Mouse (Mus musculus): ENCODE data around the gene Ly6g6d.
A peak's percentile ranks its signal among the peaks of the same experiment; 100 is the strongest.
"Not testable (repeated sequence)": the region's sequence is repeated elsewhere in the genome, so short reads cannot be mapped to it uniquely, and the experiment has no call there.

The Ly6g6d gene

GRCm38 (mm10) chr17:35047688-35048087 lies 30.2 kb downstream of the Ly6g6d start:
- DNase-seq, result no peak

- DNase-seq, result peak; percentile 98
Observed at GRCm38 (mm10) chr17:35046681-35047455, 31.0 kb downstream of the Ly6g6d start, which contains the start of gene Msh5. Msh5 (minus strand) TSS chr17:35046745.

GRCm38 (mm10) chr17:35045807-35046680 lies 31.8 kb downstream of the Ly6g6d start:
- DNase-seq, result no peak

DNA sequence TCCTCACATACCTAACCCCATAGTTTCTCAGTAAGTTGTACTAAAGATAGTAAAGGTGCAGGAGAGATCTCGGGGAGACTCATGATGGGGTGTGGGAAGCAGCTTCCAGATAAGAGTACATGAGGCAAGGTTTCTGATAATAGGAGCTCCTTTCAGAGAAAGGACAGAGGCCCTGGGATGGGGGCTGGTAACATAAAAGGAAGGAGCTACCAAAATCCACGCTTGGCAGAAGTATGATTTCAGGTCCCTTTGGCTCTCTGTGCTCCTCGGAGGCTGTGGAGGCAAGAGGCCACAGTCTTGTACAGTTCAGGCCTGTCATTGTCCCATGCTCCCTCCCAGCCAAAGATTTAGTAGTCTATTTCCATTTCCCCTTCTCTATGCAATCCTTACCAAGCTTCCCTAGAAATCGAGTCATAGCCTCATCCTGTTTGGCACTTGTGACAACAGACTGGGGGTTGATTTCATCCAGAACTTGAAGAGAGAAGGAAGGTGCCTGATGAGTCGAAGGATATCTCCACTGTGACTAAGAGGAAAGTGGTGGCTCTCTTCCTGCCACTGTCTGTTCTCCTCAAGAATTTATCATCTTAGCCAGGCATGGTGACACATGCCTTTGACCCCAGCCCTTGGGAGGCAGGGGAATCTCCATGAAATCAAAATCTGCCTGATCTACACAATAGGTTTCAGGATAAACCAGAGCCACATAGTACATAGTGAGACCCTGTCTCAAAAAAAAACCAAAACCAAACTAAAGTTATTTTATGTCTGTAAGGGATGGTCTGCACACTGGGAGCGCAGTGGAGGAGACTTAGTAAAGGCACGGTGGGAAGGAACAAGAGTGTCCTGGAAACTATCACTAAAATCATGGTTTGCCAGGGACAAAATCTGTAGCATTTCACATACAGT lies 32.7 kb downstream of the Ly6g6d start:
- no peak for DNase-seq

GRCm38 (mm10) chr17:35043794-35044193 lies 34.1 kb downstream of the Ly6g6d start:
- no peak for DNase-seq

- no peak for DNase-seq
Observed at GRCm38 (mm10) chr17:35039121-35039873, 38.6 kb downstream of the Ly6g6d start.

DNA sequence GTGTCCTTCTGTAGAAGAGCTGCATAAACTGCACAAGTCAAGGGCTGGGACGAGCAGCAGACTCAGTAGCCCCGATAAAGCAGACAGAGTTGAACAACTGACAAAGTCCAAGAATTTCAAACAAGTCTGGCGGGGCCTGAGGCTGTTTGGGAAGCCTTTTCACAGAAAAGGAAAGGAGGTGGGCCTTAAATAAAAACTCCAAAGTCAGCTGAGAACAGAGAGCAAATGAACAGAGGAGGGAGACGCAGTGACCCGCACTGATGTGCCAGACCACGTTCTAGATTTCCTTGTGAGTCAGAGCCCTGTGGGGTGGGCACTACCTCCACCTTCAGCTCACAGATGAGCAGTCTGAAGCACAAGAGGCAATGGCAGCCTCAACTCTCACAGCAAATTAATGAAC lies 43.0 kb downstream of the Ly6g6d start:
- no peak for DNase-seq

DNA sequence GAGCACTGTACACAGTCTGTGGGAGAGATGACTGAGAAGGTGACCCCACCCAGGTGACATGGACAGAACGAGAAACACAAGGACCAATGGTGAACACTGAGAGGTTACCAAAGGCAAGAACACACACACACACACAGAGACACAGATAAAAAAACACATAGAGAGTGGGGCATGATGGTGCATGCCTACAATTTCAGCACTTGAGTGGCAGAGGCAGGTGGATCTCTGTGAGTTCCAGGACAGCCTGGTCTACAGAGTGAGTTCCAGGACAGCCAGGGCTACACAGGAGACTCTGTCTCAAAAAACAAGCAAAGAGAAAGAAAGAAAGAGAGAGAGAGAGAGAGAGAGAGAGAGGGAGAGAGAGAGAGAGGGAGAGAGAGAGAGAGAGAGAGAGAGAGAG lies 44.2 kb downstream of the Ly6g6d start:
- DNase-seq, result not testable (repeated sequence)

DNA sequence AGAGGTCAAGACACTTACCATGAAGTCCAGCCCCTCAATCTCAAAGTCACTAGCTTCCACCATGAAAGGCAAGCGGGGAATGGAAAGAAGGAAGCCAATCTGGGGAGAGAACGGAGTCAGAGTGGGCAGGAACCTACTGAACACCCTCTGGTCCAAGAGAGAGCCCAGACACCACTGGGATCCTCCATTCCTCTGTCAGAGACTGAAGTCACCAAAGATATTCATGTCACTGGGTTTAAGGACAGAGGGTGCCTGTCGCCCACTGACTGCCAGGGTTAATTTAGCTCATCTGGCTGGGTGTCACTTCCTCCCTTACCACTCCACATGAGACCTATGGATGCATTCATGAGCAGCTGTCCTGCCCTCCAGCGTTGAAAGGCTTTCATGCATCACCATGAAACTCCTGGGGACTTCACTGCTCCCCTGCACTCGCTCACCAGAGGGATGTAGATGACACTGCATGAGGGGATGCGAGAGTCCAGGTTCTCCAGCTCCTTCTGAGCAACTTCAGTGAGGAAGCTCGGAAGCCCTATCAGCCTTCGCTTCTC lies 45.5 kb downstream of the Ly6g6d start:
- no peak for DNase-seq

GRCm38 (mm10) chr17:35031880-35032279 lies 46.0 kb downstream of the Ly6g6d start:
- DNase-seq, result no peak

DNA sequence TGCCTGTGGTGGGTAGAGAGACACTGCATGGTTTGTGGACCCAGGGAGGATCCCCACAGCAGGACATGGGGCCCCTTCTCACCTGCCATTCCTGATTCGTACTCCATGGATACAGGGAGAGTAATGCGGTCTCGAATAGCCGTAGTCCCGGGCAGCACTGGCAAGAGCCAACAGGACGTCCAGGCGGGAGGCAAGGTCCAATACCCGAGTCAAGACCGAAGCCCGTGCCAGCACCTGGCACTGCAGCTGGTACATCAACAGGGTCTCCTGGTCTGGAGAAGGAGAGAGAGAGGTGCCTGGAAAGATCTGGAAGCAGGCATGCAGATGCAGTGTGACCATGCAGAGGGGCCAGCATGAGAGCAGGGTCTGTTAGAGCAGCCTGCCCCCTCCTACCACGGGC lies 46.6 kb downstream of the Ly6g6d start:
- no peak for DNase-seq

DNA sequence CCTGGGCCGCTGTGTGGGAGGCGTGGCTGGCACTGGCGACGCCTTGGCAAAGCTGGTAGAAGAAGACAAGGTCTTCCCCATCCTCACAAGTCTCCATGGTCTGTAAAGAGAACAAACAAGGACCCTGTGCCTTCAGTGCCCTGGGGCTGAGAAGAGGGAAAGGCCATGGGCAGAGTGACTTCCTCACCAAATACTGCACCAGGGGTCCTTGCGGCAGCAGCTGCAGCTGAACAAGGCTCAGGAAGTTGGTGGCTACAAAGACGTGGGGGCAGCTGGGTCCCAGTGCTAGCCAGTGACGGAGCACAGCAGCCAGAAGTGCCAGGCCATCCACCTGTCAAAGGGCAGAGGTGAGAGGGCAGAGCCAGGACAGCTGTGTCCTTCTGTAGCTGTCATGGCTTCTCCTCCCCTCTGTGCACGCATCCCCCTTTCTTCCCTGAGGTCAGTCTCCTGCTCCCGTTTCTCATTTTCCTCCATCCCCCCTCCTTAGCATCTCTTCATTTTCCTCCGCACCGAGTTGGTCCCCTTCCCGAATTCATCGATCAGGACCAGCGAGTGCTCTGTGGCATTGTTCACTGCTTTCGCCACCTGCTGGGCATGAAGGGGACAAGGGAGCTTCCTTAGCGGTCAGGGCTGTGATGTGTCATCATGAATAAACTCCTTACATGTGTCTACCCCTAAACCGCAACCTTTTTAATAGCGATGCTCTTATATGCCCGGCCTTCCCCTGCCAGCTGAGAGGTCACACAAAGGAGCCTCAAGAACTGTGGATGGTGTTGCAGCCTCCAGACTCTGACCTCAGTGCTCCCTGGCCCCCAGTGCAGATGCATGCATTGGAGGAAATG lies 48.0 kb downstream of the Ly6g6d start:
- peak; percentile 66 for DNase-seq

- DNase-seq, result no peak
Observed at GRCm38 (mm10) chr17:35028315-35028714, 49.5 kb downstream of the Ly6g6d start.

DNA sequence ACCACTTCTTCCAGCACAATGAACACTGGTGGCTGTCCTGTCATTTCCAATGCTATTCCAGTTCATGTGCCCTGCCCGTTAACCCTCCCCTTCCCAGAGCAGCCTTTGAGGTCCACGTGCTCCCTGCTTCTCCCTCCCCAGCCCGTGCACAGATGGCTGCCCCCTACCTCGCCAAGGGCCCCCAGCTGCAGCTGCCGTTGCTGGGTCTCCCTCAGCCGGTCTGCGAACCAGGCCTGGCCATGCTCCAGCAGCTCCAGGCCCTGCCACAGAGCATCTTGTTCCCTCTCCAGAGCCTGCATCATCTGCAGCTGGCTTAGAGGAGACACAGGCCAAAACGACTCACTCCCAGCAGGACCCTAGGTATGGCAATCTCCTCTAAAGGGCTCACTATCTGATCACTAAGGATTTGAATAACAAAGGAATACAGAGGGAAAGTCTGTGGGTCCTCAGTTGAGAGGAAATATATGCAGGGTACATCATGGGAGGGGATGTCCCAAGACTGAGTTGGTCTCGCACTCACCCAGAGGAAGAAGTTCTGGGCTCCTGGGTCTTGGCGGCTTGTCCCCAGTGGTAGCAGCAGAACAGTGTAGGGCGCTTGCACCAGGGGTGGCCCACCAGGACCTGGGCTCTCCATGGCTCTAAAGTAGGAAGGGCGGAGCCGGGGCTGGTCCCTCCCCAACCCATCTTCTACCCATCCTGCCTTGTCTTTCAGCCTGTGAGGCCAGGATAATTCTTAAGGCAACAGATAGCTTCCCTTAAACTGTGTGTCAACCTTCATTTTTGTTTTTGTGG lies 50.4 kb downstream of the Ly6g6d start, which contains the start of gene Sapcd1:
Sapcd1 (minus strand) TSS at position 740 of the 792 bp plus-strand sequence.
- peak; percentile 39 for DNase-seq

DNA sequence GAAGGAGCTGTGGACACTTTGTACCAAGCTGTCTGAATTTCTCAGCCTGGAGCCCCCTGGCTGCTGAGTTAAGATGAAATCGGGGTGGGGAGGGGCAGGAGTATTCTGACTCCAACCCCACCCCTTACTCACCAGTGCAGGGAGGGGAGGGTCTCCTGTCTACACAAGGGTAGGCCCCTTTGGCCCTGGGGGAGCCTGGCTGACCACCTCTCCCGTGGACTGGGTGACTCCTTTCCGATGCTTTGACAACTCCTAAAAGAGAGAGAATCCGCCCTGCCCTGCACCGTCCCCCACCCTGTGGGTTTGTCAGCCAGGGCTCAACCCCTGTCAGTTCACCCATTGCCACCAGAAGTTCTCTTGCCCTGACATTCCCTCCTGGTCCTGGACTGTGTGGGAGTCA lies 51.7 kb downstream of the Ly6g6d start:
- no peak for DNase-seq

DNA sequence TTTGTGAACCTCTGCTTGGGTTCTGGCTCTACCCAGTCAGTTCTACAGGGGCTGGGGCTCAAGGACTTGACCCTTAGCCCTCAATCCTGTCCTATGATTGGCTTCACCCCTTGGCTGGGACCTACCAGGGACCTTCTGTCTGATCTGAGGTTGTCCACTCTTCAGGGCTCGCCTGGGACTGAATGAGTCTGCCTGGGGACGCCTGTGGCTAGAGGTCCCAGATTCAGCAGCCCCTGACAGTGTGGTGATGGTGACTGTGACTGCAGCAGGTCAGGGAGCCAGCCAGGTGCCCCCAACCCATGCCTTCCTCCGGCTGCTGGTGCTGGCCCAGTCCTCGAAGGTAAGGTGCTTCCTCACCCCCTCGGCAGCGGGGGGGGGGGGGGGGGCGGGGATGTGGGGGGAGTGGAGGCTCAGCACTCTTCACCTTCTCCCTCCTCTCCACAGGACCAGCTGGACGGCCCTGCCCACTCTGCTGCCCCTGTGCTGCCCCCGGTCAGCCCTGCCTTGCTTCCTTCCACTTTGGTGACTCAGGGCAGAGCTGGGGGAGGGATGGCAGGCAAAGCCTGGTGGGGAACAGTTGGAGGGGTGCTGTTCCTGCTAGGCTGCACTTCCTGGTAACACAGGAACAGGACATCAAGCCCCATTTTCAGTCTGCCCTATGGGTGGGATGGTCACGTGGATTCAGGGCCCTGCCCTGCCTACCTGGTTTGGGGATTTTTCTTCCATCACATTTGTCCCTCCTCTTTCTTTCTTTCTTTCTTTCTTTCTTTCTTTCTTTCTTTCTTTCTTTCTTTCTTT lies 53.0 kb downstream of the Ly6g6d start:
- DNase-seq, result no peak

- DNase-seq, result no peak
Observed at GRCm38 (mm10) chr17:35024261-35024660, 53.6 kb downstream of the Ly6g6d start.

- DNase-seq, result no peak
Observed at GRCm38 (mm10) chr17:35023756-35024155, 54.1 kb downstream of the Ly6g6d start.

GRCm38 (mm10) chr17:35023221-35023620 lies 54.6 kb downstream of the Ly6g6d start:
- DNase-seq, result no peak

Measured in thymus, postnatal 14 days (tissue).